Mouse (Mus musculus) mesoderm, embryonic 11.5 days (tissue): ENCODE measurements around the gene Ppp1r9b.

ENCODE experiments used
- DNase-seq: peaks from one replicate; pipeline ENCODE4 v3.0.0-alpha.2; 2012; ENCODE audit warnings: low read depth, low spot score

Ppp1r9b gene

GRCm38 (mm10) chr11:95044185-95044870 lies 53.5 kb downstream of the Ppp1r9b start:
- DNase-seq: no peak

- DNase-seq: peak; percentile 84
Measured at GRCm38 (mm10) chr11:95046980-95047680, 56.3 kb downstream of the Ppp1r9b start.

- DNase-seq: no peak
Measured at GRCm38 (mm10) chr11:95053062-95053461, 62.2 kb downstream of the Ppp1r9b start.
